Mouse (Mus musculus) forebrain, postnatal 0 days (tissue): ENCODE results near the gene Osbpl6. TPM values are rescaled to one million over a fixed set of nuclear protein-coding genes. Genes with fewer than 3 reads are reported as not detected.
A peak's percentile ranks its signal among the peaks of the same experiment; 100 is the strongest.

ENCODE experiments used
- ATAC-seq: fragments of 200-750 bp; cut with Nextera tagmentation; 2 replicates; pipeline ENCODE4 v1.8.0; 2017; ENCODE audit warnings: mild to moderate bottlenecking, moderate library complexity
- DNase-seq: peaks from one replicate; pipeline ENCODE4 v3.0.0-alpha.2; 2015
- H3K27ac ChIP-seq: fragments of 300-500 bp; sonication (generic); 2 replicates; pipeline ENCODE4 v1.5.1; 2014; ENCODE audit warnings: low read depth, mild to moderate bottlenecking, antibody characterized with exemption, low read length, moderate library complexity, mixed read lengths
- H3K27me3 ChIP-seq: fragments of 300-500 bp; sonication (generic); 2 replicates; pipeline ENCODE4 v1.6.1; 2014; ENCODE audit warnings: mild to moderate bottlenecking, low read length, mixed read lengths; ENCODE audit not compliant: insufficient read depth
- H3K36me3 ChIP-seq: fragments of 300-500 bp; sonication (generic); 2 replicates; pipeline ENCODE4 v1.6.1; 2014; ENCODE audit warnings: mild to moderate bottlenecking, moderate library complexity; ENCODE audit not compliant: insufficient read depth
- H3K4me1 ChIP-seq: fragments of 300-500 bp; sonication (generic); 2 replicates; pipeline ENCODE4 v1.6.1; 2014; ENCODE audit warnings: antibody characterized with exemption; ENCODE audit not compliant: insufficient read depth
- H3K4me2 ChIP-seq: fragments of 300-500 bp; sonication (generic); 2 replicates; pipeline ENCODE4 v1.6.1; 2014; ENCODE audit warnings: low read depth, mild to moderate bottlenecking, moderate library complexity
- H3K4me3 ChIP-seq: fragments of 300-500 bp; sonication (generic); 2 replicates; pipeline ENCODE4 v1.5.1; 2014; ENCODE audit warnings: low read depth, low read length, mixed read lengths
- H3K9ac ChIP-seq: fragments of 300-500 bp; sonication (generic); 2 replicates; pipeline ENCODE4 v1.6.1; 2014; ENCODE audit warnings: mild to moderate bottlenecking
- H3K9me3 ChIP-seq: fragments of 300-500 bp; sonication (generic); 2 replicates; pipeline ENCODE4 v1.6.1; 2016; ENCODE audit warnings: low read length
- CTCF ChIP-seq: sonication (generic); IDR thresholded peaks from 2 replicates; pipeline ENCODE4 v1.5.1; 2016; ENCODE audit warnings: antibody characterized with exemption, control low read depth, low read depth
- WGBS: fragments of 180-500 bp; shearing (Covaris S2); extraction: QIAGEN DNeasy Blood & Tissue Kit; methylation state at CpG from one replicate; pipeline ENCODE4 v1.1.7; 2014; 5-methylcytosine and 5-hydroxymethylcytosine counted together
- polyA plus RNA-seq: library from polyadenylated mRNA; unstranded; fragments of >200 nt; fragmentation: Nextera tagmentation; extraction: Ambion mirVana; gene quantifications from 2 replicates; pipeline ENCODE4 v1.2.1, GENCODE M21; 2015
- total RNA-seq: library from RNA; depleted of rRNA; stranded (reverse); fragments of >200 nt; gene quantifications from 2 replicates; pipeline ENCODE4 v1.2.3, GENCODE M21; 2014

Osbpl6 gene
- total and polyA plus RNA-seq, 2 experiments from 2014 or later: 17.1 to 19.5 TPM

DNA sequence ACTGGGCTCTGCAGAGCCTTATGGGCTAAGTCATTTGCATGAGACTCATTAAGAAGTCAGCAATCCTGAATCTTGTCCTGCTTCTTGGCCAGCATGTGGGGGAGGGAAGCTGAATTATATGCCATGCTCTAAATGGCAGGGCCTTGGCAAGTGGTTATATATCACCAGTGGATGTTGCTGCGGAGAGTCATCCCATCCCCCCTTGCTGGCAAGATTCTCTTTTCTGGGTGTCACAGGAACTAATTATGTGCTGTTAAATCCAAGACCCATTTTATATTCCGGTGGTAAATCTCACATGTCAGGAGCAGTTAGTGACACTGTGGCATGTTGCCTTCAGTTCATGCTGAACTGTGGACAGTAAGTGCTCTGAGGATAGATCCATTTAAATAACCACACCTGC, 31.1 kb downstream of the Osbpl6 start:
- H3K27me3 ChIP-seq: no peaks in the 10 kb centered on the region
- ATAC-seq: peak; percentile 49
- TF ChIP-seq CTCF: no peak
- H3K4me1 ChIP-seq: 0 out of 2 replicates have a peak, but pooled peaks cover 7% of the 10 kb centered on the region
- H3K36me3 ChIP-seq: no peaks in the 10 kb centered on the region
- WGBS: 34% methylated on average over 2 of the region's 2 CpGs
- H3K27ac ChIP-seq: no peak overlapping the region
- H3K9me3 ChIP-seq: no peaks in the 10 kb centered on the region
- H3K4me2 ChIP-seq: no peak overlapping the region
- H3K4me3 ChIP-seq: no peak overlapping the region
- no peak overlapping the region for H3K9ac ChIP-seq
- peak; percentile 26 for DNase-seq

DNA sequence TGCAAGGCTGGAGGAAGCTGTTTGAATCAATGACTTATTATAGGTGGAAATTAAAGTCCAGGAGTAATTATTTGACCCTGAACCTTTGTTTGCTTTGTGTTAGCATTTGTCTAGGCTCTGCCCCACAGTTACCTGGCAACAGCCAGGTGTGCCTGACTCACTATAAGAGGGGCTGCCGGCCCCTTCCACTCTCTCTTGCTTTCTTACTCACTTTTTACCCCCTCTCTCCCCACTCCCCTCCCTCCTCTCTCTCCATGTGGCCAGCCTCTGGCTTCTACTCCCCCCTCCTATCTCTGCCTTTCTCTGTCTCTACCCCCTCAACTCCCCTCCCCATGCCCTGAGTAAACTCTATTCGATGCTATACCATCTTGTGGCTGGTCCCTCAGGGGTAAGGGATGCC, 33.2 kb downstream of the Osbpl6 start:
- Histone ChIP-seq H3K4me1 (0 out of 2 replicates have a peak, but pooled peaks cover 7% of the 10 kb centered on the region), H3K36me3 (no peaks in the 10 kb centered on the region), H3K27me3 (no peaks in the 10 kb centered on the region), H3K9ac (no peak overlapping the region), H3K4me2 (no peak overlapping the region), H3K27ac (no peak overlapping the region), H3K9me3 (no peaks in the 10 kb centered on the region), H3K4me3 (no peak overlapping the region)
- TF ChIP-seq CTCF: no peak
- WGBS: 35% methylated on average over 2 of the region's 2 CpGs
- DNase-seq (no peak), ATAC-seq (no peak)

DNA sequence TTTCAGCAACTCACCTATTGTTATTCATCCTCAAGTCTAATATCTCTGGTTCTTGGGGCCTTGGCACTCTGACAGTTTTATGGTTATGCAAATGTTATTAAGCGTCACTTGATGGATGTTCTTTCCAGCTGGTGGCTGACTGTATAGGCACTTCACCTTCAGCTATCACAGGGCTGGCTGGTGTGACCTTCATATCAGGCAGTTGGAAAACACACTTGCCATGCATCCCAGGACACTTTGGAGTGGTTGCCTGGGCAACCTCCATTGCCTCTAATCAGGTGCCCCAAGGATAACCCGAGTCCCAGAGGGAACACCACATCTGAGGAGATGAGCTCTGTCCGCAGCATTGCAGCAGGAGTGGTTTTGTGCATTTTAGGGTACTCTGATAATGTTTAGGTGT, 35.8 kb downstream of the Osbpl6 start:
- Histone ChIP-seq H3K9ac (no peak overlapping the region), H3K27ac (no peak overlapping the region), H3K36me3 (no peaks in the 10 kb centered on the region), H3K9me3 (no peaks in the 10 kb centered on the region), H3K4me1 (0 out of 2 replicates have a peak, but pooled peaks cover 7% of the 10 kb centered on the region), H3K4me2 (no peak overlapping the region), H3K27me3 (no peaks in the 10 kb centered on the region), H3K4me3 (no peak overlapping the region)
- WGBS: 41% methylated on average over 3 of the region's 3 CpGs
- DNase-seq: no peak
- TF ChIP-seq CTCF: no peak
- no peak for ATAC-seq

DNA sequence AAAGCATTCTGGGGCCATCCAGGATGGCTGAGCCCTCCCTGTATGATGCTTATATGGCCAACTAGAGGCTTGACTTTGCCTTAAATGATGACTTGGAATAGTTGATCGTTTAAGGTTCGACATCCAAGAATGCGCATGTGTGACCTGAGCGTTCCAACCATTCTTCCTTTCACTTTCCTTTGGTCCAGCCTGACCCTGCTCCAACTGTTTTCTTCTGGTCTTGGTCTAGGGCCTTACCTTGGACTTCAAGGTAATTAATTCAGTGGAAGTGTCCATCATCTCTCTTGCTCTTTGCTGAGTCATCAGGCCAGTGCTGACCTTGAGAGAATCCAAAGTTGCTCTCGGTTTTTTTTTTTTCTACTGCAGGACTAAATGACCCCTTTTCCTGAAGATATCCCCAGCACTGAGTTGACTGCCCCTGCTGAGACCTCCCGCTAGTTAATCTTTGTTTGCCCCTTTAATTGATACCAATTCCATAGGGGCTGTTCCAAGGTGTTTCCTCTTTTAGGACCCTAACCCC, 43.6 kb downstream of the Osbpl6 start:
- Histone ChIP-seq H3K4me2 (no peak overlapping the region), H3K27ac (no peak overlapping the region), H3K9ac (no peak overlapping the region), H3K9me3 (no peaks in the 10 kb centered on the region), H3K4me3 (no peak overlapping the region), H3K27me3 (no peaks in the 10 kb centered on the region), H3K4me1 (no peaks in the 10 kb centered on the region), H3K36me3 (no peaks in the 10 kb centered on the region)
- TF ChIP-seq CTCF: no peak
- ATAC-seq: no peak
- 82% methylated on average over 6 of the region's 6 CpGs for WGBS
- DNase-seq: no peak

DNA sequence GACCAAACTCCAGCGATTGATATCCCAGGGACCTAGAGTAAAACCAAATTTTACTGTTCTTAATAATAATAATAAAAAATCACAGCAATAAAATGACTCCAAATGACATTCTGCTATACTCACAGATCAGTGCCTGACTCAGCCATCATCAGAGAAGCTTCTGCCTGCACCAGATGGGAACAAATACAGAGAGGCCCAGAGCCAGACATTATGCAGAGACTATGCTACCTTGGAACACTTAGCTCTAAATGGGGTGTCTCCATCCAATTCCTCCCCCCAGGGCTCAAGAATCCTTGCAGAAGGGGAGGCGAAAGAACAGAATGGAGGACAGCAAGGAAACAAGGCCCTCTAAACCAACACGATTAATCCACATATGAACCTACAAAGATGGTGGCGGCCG, 60.4 kb downstream of the Osbpl6 start:
- Histone ChIP-seq H3K4me1 (no peaks in the 10 kb centered on the region), H3K9ac (no peak overlapping the region), H3K4me2 (no peak overlapping the region), H3K27ac (no peak overlapping the region), H3K27me3 (no peaks in the 10 kb centered on the region), H3K9me3 (no peaks in the 10 kb centered on the region), H3K4me3 (no peak overlapping the region), H3K36me3 (no peaks in the 10 kb centered on the region)
- WGBS: 94% methylated on average over 5 of the region's 5 CpGs
- TF ChIP-seq CTCF: no peak
- ATAC-seq (no peak), DNase-seq (no peak)

DNA sequence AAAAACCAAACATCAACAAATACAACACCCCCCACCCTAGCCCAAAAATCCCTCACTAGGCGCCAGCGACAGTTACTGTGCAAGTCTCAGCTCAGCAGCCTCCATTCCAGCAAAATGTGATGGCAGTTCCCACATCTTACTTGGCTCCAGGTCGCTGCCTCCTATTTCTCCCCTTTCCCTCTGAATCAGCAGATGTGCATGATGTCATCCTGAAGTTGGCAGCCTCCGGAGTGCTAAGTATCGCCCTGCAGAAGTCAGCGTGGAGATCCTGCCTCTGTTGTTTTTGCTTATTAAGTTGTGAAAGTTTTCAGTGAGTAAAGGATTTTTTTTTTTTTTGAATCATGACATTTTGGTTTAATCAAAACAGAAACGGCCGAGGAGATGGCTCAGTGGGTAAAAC, 61.9 kb downstream of the Osbpl6 start:
- Histone ChIP-seq H3K9ac (no peak overlapping the region), H3K27ac (no peak overlapping the region), H3K4me2 (no peak overlapping the region), H3K36me3 (no peaks in the 10 kb centered on the region), H3K4me3 (no peak overlapping the region), H3K4me1 (no peaks in the 10 kb centered on the region), H3K27me3 (no peaks in the 10 kb centered on the region), H3K9me3 (no peaks in the 10 kb centered on the region)
- ATAC-seq (peak; percentile 74), DNase-seq (peak; percentile 34)
- WGBS: 49% methylated on average over 8 of the region's 8 CpGs
- no peak for TF ChIP-seq CTCF

DNA sequence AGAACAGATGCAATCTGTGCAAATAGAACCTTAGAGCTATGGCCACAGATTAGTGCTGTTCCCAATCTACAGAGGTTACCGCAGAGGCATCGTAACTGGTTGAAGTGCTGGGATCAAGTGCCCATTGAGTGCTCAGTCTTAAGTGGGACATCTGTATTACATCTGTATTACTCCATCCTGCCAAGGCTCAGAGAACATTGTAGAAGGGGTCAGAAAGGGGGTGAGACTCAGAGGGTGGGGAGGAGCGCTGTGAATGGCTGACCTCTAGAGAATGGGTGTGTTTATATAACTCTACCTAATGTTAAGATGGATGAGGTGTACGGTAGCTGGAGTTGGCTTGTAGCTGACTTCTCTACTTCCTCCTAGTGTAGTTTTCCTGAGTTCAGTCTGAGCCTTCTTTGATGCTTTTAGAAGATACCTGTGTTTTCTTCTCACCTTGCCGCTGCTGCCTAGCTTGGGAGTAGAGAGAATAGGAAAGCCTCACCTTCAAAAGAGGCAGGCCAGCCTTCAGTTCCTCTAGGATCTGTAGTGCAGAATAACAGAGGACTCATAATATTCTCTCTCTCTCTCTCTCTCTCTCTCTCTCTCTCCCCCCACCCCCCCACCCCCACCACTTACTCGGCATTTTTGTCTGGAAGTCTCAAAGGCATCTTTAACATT, 62.9 kb downstream of the Osbpl6 start:
- no peaks in the 10 kb centered on the region for H3K4me1 ChIP-seq
- WGBS: 89% methylated on average over 6 of the region's 6 CpGs
- H3K4me2 ChIP-seq: no peak overlapping the region
- DNase-seq (no peak), ATAC-seq (no peak)
- no peaks in the 10 kb centered on the region for H3K27me3 ChIP-seq
- no peak overlapping the region for H3K27ac ChIP-seq
- H3K36me3 ChIP-seq: no peaks in the 10 kb centered on the region
- no peak overlapping the region for H3K4me3 ChIP-seq
- no peaks in the 10 kb centered on the region for H3K9me3 ChIP-seq
- no peak for TF ChIP-seq CTCF
- H3K9ac ChIP-seq: no peak overlapping the region
